Mouse (Mus musculus) kidney, adult 9 months (tissue): ENCODE measurements around the gene Zfp618.

Source experiments
- DNase-seq: peaks from one replicate; pipeline ENCODE4 v3.0.0; 2022

Zfp618 gene

GRCm38 (mm10) chr4:63165636-63166035 is 200.3 kb downstream of the Zfp618 start:
- DNase-seq = peak; percentile 80

GRCm38 (mm10) chr4:63166323-63166722 is 200.9 kb downstream of the Zfp618 start:
- no peak for DNase-seq

GRCm38 (mm10) chr4:63170061-63170460 is 204.7 kb downstream of the Zfp618 start:
- peak; percentile 83 for DNase-seq

GRCm38 (mm10) chr4:63171122-63171521 is 205.7 kb downstream of the Zfp618 start:
- no peak for DNase-seq

- DNase-seq = peak; percentile 96
Observed at GRCm38 (mm10) chr4:63171969-63172685, 206.8 kb downstream of the Zfp618 start, which contains the start of gene Kif12. Gene Kif12 (minus strand): TSS chr4:63172131.

GRCm38 (mm10) chr4:63181556-63181955 is 216.2 kb downstream of the Zfp618 start:
- peak; percentile 77 for DNase-seq

GRCm38 (mm10) chr4:63186281-63186870 is 221.0 kb downstream of the Zfp618 start:
- DNase-seq = peak; percentile 45
